Mouse (Mus musculus): ENCODE measurements around the gene E2f1. TPM values are rescaled to one million over a fixed set of nuclear protein-coding genes. Genes with fewer than 3 reads are reported as not detected.

E2f1 gene
- polyA plus RNA-seq, 1 experiment = 12.6 TPM

DNA sequence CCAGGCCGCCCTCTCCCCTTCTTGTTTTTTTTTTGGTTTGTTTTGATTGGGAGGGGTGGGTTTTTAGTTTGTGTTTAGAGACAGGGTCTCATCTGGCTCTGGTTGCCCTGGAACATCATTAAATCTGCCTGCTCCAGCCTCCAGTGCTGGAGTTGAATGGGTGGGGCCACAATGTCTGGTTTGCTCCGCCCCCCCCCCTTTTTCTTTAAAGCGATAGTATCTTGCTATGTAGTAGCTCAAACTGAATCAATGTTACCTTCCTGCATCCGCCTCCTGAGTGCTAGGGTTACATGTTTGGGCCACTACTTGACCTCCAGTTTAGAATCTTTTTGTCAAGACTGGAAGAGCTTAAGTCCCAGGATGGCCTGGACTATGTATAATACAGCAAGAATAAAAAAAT lies 1.6 kb upstream of the E2f1 start:
- no peak for DNase-seq
- WGBS = 78% methylated on average over 4 of the region's 4 CpGs
- no peak for TF ChIP-seq CTCF (IDR thresholded peaks at IDR 0.05; ENCODE audit: insufficient read depth, low read length)
- TF ChIP-seq POLR2A (IDR thresholded peaks at IDR 0.05; ENCODE audit: borderline replicate concordance, extremely low read depth, low read depth, low read length) = no peak
- H3K4me1 ChIP-seq (ENCODE audit: control insufficient read depth, insufficient read depth, low read length) = no peaks in the 10 kb centered on the region
- no peak overlapping the region for H3K4me3 ChIP-seq (replicated peaks; ENCODE audit: extremely low read depth, low read depth, low read length)

DNA sequence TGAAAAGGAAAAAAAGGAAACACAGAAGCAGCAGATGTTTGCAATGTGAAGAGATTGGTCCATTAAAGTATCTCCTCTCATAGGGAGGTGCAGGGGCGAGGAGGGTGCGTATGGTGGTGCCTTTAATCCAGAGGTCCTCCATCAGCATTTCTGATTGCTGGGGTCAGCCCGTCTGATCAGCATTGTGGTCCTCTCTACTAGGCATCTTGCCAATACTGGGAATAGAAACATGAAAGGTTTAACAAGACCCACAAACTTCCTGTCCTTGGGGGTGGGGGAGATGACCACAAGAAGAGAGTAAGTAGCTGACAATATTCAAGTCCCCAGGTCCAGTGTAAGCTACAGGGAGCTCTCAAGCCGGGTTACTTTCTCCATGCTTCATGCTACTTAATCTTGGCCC lies 974 bp upstream of the E2f1 start:
- Histone ChIP-seq H3K4me1 (ENCODE audit: control insufficient read depth, insufficient read depth, low read length) (no peaks in the 10 kb centered on the region), H3K4me3 (replicated peaks; ENCODE audit: extremely low read depth, low read depth, low read length) (no peak overlapping the region)
- TF ChIP-seq POLR2A (IDR thresholded peaks at IDR 0.05; ENCODE audit: borderline replicate concordance, extremely low read depth, low read depth, low read length) (no peak), CTCF (IDR thresholded peaks at IDR 0.05; ENCODE audit: insufficient read depth, low read length) (no peak)
- no peak for DNase-seq
- 42% methylated on average over 4 of the region's 4 CpGs for WGBS

DNA sequence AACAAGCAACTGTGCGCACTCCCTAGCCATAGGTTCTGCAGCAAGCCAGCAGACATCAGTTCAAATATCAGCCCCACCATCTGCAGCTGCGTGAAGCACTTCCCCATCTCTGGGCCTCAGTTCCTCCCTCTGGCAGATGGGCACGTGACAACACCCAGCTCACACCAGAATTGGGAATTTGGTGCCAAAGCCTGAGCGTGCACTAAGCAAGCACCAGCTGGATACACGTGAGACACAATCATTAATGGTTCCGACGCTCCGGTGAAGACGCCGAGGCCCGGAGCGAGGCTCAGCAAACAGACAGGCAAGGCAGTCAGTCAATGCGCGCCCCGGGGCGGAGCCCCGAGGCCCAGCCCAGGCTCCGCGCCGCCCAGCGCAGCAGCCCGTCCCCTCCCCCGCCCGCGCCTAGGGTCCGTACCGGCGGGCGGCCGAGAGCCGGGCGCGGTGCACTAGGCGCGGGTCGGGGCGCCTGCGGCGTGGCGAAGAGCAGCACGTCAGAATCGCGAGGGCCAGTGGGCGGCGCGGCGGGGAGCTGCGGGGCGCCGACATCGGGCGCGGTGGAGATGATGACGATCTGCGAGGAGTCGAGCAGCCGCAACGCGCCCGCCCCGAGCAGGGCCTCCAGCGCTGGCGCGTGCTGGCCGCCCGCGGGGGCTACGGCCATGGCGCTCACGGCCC lies 482 bp downstream of the E2f1 start:
- TF ChIP-seq POLR2A (IDR thresholded peaks at IDR 0.05; ENCODE audit: borderline replicate concordance, extremely low read depth, low read depth, low read length) = no peak
- no peak for TF ChIP-seq CTCF (IDR thresholded peaks at IDR 0.05; ENCODE audit: insufficient read depth, low read length)
- peak; percentile 64 for DNase-seq
- Histone ChIP-seq H3K4me3 (replicated peaks; ENCODE audit: extremely low read depth, low read depth, low read length) (peak overlapping the region; percentile 52), H3K4me1 (ENCODE audit: control insufficient read depth, insufficient read depth, low read length) (no peaks in the 10 kb centered on the region)
- 1% methylated on average over 57 of the region's 70 CpGs for WGBS

DNA sequence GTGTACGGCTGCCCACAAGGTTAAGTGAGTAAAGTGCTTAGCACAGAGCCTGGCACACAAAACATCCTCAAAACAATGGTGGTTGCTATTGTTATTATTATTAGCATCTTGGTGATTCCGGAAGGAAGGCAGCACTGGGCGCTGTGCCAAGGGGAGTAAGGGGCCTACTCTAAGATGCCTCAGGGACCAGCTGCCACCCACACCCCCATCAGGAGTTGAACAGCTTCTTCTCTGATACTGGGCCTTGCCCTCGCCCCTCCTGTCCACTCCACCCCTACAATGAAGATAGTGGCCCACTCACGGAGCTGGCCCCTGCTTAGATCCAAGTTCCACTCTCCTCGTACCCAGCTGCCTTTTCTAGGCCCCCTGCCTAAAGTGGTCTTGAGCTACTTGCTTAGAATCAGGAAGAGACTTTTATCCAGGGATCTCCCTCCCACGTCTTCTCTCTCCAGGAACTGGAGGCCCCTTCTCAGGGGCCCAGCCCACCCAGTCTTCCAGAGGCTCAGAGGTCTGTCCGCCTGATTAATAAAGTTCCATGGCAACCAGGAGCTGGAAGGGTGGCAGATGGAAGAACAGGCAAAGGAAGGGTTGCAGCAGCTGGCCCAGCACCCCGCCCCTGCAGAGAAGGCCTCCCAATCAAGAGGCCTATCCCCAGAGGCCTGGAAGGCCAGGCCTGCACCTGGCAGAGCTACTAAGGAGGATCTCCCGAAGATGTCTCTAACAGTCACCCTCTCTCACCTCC lies 1.2 kb downstream of the E2f1 start:
- peak; percentile 28 for DNase-seq
- TF ChIP-seq CTCF (IDR thresholded peaks at IDR 0.05; ENCODE audit: insufficient read depth, low read length) = no peak
- TF ChIP-seq POLR2A (IDR thresholded peaks at IDR 0.05; ENCODE audit: borderline replicate concordance, extremely low read depth, low read depth, low read length) = no peak
- WGBS = 27% methylated on average over 10 of the region's 10 CpGs
- Histone ChIP-seq H3K4me3 (replicated peaks; ENCODE audit: extremely low read depth, low read depth, low read length) (peak overlapping the region; percentile 52), H3K4me1 (ENCODE audit: control insufficient read depth, insufficient read depth, low read length) (no peaks in the 10 kb centered on the region)

DNA sequence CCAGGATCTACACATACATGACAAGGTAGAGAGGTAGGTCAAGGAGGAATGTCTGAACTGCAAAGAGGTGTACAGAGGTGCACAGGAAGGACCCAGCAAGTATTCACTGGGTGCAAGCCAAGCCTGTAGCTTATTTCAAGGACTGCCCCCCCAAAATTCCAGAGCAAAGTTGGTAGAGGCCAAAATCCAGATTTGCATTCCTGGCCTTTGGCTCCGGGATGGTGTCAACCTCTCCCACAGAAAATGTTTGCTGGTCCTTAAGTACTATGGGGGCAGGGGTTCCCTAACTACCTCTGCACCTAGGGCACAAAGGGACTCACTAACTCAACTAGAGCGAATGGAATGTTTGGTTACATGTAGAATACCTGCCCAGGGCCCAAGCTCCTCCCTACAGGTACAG lies 1.9 kb downstream of the E2f1 start:
- H3K4me1 ChIP-seq (ENCODE audit: control insufficient read depth, insufficient read depth, low read length) = no peaks in the 10 kb centered on the region
- 63% methylated on average over 2 of the region's 2 CpGs for WGBS
- DNase-seq = peak; percentile 30
- TF ChIP-seq CTCF (IDR thresholded peaks at IDR 0.05; ENCODE audit: insufficient read depth, low read length) = no peak
- TF ChIP-seq POLR2A (IDR thresholded peaks at IDR 0.05; ENCODE audit: borderline replicate concordance, extremely low read depth, low read depth, low read length) = no peak
- no peak overlapping the region for H3K4me3 ChIP-seq (replicated peaks; ENCODE audit: extremely low read depth, low read depth, low read length)

DNA sequence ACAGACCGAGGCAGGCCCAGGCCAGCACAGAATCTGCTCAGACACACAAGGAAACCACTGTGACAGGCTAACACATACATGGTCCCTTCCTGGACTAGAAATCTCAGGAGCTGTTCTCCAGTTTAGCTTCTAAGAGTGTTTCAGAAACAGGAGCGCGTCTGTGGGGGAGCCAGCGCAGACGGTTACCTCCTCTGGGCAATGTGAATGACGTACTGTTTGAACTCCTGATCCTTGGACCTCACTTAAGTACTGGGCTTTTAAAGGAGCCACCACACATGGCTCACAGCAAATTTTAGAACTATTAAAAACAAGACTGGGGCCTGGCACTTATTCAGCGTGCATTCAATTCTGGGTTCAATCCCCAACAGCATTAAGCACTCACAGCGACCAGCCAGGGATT lies 3.1 kb downstream of the E2f1 start:
- Histone ChIP-seq H3K4me1 (ENCODE audit: control insufficient read depth, insufficient read depth, low read length) (no peaks in the 10 kb centered on the region), H3K4me3 (replicated peaks; ENCODE audit: extremely low read depth, low read depth, low read length) (no peak overlapping the region)
- WGBS = 61% methylated on average over 8 of the region's 8 CpGs
- DNase-seq = no peak
- no peak for TF ChIP-seq CTCF (IDR thresholded peaks at IDR 0.05; ENCODE audit: insufficient read depth, low read length)
- TF ChIP-seq POLR2A (IDR thresholded peaks at IDR 0.05; ENCODE audit: borderline replicate concordance, extremely low read depth, low read depth, low read length) = no peak

DNA sequence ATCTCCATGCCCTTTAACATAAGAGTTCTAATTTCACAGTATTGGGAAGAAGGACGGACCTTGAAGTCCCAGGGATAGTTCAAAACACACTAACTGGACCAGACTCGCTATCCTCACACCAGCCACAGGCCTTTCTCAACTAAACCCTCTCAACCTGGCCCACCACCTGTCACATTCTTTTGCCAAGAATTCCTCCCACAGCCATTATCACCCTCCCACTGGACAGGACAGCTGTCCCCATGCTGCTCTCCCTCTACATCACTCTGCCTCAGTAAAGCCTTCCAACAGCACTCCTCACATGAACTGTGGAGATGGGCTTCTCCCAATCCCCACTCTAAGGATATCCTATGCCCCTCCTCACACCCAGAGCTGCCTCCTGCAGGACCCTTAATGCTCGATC lies 4.1 kb downstream of the E2f1 start:
- H3K4me3 ChIP-seq (replicated peaks; ENCODE audit: extremely low read depth, low read depth, low read length) = no peak overlapping the region
- WGBS = 89% methylated on average over 3 of the region's 3 CpGs
- DNase-seq = no peak
- TF ChIP-seq POLR2A (IDR thresholded peaks at IDR 0.05; ENCODE audit: borderline replicate concordance, extremely low read depth, low read depth, low read length) (no peak), CTCF (IDR thresholded peaks at IDR 0.05; ENCODE audit: insufficient read depth, low read length) (no peak)
- no peaks in the 10 kb centered on the region for H3K4me1 ChIP-seq (ENCODE audit: control insufficient read depth, insufficient read depth, low read length)

DNA sequence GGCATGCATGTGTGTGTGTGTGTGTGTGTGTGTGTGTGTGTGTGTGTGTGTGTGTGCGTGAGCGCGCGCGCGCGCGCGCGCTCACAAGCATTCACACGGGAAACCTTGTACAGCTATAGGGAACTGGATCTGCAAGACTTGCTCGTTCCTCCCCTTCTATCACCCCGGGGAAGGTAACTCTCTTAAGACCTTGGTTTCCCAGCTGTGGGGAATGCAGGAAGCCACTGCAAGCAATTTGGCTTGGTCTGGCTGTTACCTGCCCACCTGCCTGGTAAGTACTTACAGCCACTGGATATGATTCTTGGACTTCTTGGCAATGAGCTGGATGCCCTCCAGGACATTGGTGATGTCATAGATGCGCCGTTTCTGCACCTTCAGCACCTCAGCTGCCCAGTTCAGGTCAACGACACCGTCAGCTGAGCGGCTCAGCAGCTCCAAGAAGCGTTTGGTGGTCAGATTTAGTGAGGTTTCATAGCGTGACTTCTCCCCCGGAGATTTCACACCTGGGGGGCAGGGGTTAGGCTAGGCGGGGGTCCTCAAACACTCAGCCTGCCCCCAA lies 6.0 kb downstream of the E2f1 start:
- Histone ChIP-seq H3K4me3 (replicated peaks; ENCODE audit: extremely low read depth, low read depth, low read length) (no peak overlapping the region), H3K4me1 (ENCODE audit: control insufficient read depth, insufficient read depth, low read length) (no peaks in the 10 kb centered on the region)
- TF ChIP-seq CTCF (IDR thresholded peaks at IDR 0.05; ENCODE audit: insufficient read depth, low read length) (no peak), POLR2A (IDR thresholded peaks at IDR 0.05; ENCODE audit: borderline replicate concordance, extremely low read depth, low read depth, low read length) (no peak)
- 88% methylated on average over 22 of the region's 22 CpGs for WGBS
- no peak for DNase-seq

DNA sequence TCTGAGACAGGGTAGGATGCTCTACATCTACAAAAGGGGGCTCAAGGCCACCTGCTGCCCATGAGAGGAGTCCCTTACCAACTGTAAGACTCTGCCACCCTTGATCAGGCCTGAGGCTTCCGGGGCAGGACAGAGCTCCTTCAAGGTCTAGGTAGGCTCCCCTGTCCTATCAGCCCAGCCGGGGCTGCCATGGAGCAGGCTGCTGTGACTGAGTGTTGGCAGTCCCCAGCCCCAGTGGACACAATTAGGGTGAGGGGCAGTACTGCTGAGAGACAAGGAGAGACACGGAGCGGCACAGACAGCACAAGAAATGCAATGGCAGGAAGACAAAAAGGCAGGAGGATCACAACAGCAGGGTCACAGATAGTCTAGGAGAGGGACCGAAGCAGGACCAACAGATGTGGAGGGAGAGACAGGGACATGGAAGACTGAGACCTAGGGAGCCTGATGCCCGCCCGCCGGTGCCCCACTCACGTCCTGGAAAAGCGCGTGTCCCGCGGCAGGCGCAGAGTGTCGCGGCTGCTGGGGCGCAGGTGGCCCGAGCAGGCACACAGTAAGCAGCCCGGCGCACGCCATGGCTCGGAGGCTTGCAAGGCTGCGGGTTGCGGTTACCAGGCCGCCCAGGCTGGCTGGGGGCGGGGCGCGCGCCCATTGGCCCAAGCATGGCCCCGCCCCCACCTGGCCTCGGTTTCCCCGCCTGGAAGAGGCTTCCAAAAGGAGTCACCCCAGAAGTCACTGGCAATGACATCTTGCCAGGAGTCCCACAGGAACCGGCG lies 11.2 kb downstream of the E2f1 start, which contains the start of gene Necab3:
TSS of gene Necab3 (minus strand) at position 627 of the 776 bp plus-strand sequence.
- 14% methylated on average over 34 of the region's 34 CpGs for WGBS
- no peak for DNase-seq
- H3K4me3 ChIP-seq (replicated peaks; ENCODE audit: extremely low read depth, low read depth, low read length) = peak within 1 kb of the TSS; percentile 3
- H3K4me1 ChIP-seq (ENCODE audit: control insufficient read depth, insufficient read depth, low read length) = 0 out of 2 replicates have a peak, but pooled peaks cover 3% of the 10 kb centered on the region
- TF ChIP-seq CTCF (IDR thresholded peaks at IDR 0.05; ENCODE audit: insufficient read depth, low read length) (no peak), POLR2A (IDR thresholded peaks at IDR 0.05; ENCODE audit: borderline replicate concordance, extremely low read depth, low read depth, low read length) (no peak)
